Mouse (Mus musculus) cortical plate, adult 2 months (tissue): Measurements from ENCODE around the gene Crybb1.

Experiments
- CTCF ChIP-seq: fragments of 200-500 bp; IDR thresholded peaks from 2 replicates; pipeline ENCODE4 v1.5.1; 2011; ENCODE audit warnings: mild to moderate bottlenecking, control low read depth, low read length; ENCODE audit not compliant: insufficient read depth; ENCODE audit errors: extremely low read depth
- POLR2A ChIP-seq: fragments of 200-500 bp; IDR thresholded peaks from 2 replicates; pipeline ENCODE4 v1.6.1; 2011; ENCODE audit warnings: mild to moderate bottlenecking, low read length, control low read depth; ENCODE audit not compliant: insufficient read depth; ENCODE audit errors: extremely low read depth

GRCm38 (mm10) chr5:112289819-112290535 lies 34.4 kb downstream of the Crybb1 start:
- no peak for TF ChIP-seq CTCF
- TF ChIP-seq POLR2A, result no peak
